Mouse (Mus musculus) urinary bladder, postnatal 10 days (tissue): ENCODE data around the gene Ash1l.
"Not testable (repeated sequence)": the region's sequence is repeated elsewhere in the genome, so short reads cannot be mapped to it uniquely, and the experiment has no call there.

Experiments used
- DNase-seq: peaks from one replicate; pipeline ENCODE4 v3.0.0; 2022; ENCODE audit warnings: low spot score

Gene Ash1l

DNA sequence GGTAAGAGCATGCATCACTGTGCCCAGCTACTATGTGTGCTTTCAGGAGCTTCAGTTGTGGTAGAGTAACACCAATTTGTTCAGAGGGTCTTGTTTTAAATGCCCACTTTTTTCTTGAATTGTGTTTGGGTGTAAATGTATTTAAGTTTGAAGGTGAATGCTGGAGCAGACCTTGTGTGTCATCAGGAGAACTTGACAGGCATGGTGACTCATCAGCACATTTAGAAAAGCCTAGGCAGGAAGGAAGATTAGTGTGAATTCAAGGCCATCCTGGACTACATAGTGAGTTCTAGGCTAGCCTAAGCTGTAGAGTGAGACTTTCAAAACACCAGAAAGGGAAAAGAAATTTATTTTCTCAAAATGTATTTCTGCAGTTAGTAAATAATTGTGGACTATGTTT lies 3.3 kb downstream of the Ash1l start:
- DNase-seq = no peak

DNA sequence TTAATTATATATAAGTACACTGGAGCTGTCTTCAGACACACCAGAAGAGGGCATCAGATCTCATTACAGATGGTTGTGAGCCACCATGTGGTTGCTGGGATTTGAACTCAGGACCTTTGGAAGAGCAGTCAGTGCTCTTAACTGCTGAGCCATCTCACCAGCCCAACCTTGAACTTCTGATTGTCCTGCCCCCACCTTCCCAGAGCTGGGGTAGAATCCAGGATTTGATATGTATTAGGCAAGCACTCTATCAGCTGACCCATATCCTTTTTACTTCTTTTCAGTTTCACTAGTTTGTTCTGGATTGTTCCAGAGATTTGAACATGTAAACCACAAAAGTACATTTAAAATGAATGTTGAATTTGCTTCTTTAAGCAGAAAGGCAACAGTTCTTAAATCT lies 12.8 kb downstream of the Ash1l start:
- DNase-seq = not testable (repeated sequence)

DNA sequence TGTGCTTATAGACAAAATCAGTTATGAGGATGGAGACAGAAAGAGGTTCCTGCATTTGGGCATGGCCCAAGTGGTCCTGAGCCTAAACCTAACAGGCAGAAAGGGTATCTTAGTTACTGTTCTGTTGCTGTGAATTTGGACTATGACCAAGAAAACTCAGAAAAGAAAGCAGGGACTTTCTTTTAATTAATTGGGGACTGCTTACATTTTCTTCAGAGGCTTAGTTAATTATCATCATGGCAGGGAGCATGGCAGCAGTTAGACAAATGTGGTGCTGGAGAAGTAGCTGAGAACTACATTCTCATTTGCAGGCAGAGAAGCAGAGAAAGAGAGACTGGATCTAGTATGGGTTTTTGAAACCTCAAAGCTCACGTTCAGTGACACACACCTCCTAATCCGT lies 24.6 kb downstream of the Ash1l start:
- DNase-seq = no peak

DNA sequence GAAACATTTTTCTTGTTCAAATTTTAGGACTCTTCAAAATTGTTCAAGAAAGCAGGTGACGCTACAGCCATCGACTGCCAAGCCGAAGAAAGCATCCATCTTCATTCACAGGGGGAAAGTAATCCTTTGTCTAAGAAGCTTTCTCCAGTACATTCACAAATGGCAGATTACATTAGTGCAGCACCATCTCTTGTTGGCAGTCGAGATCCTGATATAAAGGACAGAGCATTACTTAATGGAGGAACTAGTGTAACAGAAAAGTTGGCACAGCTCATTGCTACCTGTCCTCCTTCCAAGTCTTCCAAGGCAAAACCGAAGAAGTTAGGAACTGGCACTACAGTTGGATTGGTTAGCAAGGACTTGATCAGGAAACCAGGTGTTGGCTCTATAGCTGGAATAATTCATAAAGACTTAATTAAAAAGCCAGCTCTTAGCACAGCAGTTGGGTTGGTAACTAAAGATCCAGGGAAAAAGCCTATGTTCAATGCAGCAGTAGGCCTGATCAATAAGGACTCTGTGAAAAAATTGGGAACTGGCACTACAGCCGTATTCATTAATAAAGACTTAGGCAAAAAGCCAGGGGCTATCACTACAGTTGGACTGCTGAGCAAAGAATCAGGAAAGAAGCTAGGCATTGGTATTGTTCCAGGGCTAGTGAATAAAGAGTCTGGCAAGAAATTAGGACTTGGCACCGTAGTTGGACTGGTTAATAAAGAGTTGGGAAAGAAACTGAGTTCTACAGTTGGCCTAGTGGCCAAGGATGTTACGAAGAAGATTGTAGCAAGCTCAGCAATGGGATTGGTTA lies 31.0 kb downstream of the Ash1l start:
- no peak for DNase-seq

DNA sequence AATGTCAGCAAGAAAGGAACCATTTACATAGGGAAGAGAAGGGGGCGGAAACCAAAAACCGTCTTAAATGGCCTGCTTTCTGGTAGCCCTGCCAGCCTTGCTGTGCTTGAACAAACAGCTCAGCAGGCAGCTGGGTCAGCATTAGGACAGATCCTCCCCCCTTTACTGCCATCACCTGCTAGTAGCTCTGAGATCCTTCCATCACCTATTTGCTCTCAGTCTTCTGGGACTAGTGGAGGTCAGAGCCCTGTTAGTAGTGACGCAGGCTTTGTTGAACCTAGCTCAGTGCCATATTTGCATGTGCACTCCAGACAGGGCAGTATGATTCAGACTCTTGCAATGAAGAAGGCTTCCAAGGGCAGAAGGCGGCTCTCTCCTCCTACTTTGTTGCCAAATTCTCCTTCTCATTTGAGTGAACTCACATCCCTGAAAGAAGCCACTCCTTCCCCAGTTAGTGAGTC lies 33.5 kb downstream of the Ash1l start:
- DNase-seq = no peak

DNA sequence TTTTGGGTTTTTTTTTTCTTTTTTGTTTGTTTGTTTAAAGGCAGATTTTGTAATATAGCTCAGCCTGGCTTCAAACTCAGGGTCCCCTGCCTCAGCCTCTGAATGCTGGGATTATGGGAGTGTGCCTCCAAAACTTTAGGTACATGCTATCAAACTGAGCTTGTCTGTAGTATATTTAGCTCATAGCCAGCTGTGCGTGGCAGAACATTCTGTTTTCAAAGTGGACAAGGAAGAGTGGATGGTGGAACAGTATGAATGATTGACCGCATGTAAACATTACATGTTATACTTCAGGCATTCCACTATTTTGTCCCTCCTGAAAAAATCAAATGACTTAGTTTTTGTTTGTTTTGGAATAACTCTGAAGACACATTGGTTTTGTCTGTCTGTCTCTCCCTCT lies 42.4 kb downstream of the Ash1l start:
- no peak for DNase-seq

DNA sequence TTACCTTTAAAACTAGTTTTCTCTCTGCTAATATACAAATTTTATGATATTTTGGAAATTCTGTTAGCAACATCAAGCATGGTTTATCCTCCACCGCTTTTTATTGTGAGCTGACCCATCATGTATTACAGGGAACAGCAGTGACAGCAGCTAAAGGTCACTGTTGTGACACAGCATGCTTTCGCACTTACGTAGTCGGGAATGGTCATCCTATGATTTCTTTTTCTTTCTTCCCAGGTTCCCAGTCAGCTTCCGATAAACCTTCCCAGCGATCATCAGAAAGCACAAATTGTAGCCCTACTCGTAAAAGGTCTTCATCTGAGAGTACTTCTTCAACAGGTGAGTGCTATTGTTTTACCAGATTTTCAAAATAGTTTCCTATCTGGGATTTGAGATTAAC lies 51.1 kb downstream of the Ash1l start:
- DNase-seq = no peak

DNA sequence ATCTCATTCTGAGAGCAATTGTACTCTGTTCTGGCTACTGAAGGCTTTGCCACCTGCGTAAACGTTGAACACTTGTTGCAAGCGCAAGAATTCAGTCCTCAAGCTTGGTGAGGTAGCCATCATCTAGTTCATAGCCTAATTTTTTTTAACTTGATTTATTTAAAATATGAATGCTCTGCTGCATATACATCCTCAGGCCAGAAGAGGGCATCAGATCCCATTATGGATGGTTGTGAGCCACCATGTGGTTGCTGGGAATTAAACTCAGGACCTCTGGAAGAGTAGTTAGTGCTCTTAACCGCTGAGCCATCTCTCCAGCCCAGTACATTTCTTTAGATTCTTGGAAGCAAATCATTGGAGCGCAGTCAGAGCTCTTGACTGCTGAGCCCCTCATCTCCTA lies 80.5 kb downstream of the Ash1l start:
- not testable (repeated sequence) for DNase-seq

DNA sequence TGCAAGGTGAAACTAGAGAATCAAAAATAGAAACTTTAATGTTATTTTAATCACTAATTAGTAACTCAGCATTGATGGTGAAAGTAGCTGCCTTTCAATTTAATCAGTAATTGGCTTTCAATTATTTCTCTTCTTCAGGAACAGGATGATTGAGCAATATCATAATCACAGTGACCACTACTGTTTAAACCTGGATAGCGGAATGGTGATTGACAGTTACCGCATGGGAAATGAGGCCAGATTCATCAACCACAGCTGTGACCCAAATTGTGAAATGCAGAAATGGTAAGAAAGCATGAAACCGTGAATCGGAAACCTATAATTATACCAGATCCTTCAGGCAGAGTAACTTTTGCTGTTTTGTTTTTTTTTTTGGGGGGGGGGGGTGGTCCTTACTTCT lies 92.9 kb downstream of the Ash1l start:
- no peak for DNase-seq

DNA sequence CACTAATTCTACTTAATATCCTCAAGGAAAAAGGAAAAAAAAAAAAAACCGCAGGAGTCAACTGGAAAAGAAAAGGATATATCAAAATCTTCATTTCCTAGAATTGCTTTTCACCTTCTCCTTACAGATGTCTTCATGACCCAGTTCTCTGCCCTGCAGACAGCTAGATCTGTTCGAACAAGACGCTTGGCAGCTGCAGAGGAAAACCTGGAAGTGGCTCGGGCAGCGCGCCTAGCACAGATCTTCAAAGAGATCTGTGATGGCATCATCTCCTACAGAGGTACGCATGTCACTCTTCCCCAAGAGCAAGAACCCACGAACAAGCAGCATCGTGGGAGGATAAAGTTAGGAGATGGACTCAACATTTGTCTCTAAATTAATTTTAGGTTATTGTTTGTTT lies 107.9 kb downstream of the Ash1l start:
- no peak for DNase-seq

DNA sequence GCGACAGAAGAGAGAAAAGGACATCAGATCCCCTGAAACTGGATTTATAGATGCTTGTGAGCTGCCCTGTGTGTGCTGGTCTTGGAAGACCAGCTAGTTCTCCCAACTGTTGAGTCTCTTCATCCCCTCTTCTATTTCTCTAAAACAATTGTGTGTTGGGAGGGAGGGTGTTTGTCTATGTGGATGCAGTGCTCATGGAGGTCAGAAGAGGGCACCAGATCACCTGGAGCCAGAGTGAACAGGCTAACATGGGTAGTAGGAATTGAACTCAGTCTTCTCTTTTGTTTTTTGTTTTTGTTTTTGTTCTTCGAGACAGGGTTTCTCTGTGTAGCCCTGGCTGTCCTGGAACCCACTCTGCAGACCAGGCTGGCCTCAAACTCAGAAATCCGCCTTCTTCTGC lies 108.4 kb downstream of the Ash1l start:
- no peak for DNase-seq

DNA sequence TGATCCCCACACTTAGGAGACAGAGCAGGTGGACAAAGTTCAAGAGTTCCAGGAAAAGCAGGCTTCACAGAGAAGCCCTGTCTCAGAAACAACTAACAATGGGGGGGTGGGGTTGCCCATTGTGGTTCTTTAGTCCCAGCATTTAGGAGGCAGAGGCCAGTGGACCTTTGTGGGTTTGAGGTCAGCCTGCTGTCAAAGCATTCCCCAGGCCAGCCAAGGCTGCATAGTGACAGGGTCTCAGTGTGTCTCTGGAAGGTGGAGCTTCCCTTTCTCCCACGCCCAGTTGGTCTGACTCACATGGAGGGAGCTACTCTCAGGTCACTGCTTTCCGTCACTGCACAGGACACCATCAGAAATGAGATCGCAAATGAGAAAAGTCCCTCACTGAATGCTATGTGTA lies 111.3 kb downstream of the Ash1l start:
- no peak for DNase-seq

DNA sequence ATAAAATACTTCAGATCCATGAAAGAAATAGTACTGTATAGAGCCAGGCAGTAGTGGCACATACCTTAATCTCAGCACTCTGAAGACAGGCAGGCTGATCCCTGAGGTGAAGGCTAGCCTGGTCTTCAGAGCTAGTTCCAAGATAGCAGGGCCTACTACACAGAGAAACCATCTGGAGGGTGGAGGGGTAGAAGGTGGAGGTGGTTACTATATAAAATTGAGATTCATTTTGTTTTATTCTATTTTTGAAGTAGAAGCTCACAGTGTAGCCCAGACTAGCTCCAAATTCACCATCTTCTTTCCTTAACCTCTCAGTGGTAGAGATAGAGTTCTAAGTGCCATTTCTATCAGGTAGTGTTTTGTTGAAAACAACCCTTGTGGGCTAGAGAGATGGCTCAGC lies 116.8 kb downstream of the Ash1l start:
- no peak for DNase-seq

DNA sequence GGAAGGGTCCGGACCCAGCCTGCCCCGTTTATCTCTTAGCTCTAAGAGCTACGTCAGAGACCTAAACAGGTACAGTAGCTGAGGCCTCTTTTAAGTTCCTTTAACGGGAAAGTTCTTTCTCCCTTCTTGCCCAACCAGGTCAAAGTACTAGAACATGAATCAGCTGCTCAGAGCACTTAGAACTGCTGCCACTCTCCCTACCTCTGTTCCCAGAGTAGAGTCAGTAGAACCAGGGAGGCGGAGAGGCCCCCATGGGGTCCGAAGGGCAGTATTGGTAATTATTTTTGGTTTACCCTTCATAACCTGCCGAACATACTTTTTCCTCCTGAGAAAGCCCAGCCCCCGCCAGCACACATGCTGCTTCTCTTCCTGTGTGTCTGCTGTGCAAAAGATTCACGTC lies 127.0 kb downstream of the Ash1l start:
- DNase-seq = no peak

DNA sequence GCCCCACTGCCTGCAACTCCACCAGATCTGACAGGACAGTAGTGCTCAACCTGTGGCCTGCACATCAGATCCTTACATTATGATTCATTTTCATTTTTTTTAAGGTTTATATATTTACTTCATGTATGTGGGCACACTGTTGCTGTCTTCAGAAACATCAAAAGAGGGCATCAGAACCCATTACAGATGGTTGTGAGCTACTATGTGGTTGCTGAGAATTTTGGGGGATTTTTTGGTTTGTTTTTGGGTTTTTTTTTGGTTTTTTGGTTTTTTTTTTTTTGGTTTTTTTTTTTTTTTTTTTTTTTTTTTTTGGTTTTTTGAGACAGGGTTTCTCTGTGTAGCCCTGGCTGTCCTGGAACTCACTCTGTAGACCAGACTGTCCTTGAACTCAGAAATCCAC lies 131.9 kb downstream of the Ash1l start:
- DNase-seq = not testable (repeated sequence)

DNA sequence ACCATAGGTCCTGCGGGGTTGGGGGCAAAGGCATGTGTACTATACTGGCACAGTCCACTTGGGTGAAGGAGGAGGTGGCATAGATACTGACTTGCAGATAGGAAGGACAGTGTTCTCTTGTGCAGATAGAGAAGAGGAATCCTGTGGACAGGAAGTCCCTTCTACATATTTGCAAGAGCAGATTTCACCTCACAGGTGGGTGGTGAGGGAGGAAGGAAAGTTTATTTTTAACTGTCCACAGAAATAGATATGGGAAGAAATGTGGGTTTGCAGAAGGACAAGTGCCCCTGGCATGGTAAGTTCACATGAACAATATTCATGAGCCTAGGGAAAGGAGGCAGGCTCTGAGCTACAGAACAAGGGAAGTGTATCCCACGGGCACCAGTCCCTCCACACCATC lies 133.7 kb downstream of the Ash1l start:
- no peak for DNase-seq

DNA sequence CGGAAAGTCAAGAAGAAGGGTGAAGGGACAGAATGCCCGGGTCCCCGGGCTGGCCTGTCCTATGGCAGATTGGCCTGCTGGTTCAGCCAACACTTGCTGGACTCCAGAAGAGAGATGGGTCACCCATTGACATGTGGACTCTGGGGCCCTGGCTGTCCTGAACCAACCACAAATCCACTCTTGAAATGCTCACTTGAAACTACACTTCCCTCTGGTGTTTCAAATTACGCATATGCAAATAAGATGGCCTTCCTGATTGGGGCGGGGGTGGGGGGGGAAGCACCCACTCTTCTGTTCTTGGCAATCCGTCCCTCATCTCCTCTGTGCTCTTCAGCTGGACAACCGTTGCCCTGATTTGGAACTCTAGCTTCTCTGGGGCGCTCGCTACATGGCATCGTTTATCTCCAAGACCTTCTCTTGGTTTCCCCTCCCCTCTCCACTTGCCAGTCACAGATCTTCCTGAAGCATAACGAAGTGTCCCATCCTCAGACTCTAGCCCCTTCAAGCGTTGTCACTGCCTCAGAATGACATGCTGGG lies 134.3 kb downstream of the Ash1l start:
- DNase-seq = no peak

DNA sequence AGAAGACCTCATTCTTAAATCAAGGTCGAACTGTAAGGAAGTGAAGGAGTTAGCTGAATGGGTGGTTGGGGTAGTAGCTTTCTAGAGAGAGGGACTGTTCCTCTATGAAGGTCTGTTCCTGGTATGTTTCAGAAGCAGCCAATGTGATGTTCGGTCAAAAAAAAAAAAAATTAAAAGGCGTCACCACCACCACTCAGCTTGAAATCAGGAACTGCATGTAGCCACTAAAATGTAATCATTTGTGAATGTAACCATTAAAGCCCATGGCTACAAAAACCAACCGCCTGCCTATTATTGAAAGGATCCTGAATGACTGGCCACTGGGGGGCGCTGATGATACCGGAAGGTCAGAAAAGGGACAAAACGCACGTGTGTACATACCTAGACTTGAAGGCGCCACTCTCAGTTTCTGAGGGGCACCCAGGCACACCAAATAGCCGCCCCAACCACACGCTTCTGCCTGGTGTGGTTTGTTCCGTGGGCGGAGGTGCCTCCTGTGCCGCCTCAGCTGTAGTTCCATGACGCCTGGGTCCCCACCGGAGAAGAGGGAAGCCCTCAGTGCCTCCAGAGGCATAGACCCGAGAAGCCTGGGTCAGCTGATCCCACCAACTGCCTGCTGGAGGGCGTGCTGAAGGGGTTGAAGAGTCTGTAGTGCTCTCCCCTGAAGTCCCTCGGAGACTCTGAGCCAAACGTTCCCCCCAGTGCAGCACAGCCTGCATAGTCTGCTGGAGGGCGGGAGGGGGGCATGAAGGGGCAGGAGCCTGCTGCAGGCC lies 137.1 kb downstream of the Ash1l start:
- DNase-seq = peak; percentile 62

DNA sequence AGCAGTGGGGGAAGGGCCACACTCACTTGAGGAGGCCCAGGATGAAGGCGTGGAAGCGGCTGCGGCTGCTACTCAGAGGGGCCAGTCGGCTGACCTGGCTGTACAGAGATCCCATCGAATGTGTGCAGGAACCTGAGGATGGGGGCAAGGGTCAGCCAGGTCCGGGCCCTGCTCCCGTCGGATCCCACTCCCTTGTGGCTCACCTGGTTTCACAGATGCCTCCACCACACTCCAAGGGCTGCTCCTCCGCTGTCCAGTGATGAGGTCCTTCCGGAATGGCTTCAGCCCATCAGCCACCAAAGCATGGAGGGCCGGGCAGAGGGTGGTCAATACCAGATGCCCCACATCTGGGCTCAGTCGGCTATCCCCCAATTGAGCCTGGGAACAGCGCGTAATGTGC lies 138.6 kb downstream of the Ash1l start:
- DNase-seq = no peak

DNA sequence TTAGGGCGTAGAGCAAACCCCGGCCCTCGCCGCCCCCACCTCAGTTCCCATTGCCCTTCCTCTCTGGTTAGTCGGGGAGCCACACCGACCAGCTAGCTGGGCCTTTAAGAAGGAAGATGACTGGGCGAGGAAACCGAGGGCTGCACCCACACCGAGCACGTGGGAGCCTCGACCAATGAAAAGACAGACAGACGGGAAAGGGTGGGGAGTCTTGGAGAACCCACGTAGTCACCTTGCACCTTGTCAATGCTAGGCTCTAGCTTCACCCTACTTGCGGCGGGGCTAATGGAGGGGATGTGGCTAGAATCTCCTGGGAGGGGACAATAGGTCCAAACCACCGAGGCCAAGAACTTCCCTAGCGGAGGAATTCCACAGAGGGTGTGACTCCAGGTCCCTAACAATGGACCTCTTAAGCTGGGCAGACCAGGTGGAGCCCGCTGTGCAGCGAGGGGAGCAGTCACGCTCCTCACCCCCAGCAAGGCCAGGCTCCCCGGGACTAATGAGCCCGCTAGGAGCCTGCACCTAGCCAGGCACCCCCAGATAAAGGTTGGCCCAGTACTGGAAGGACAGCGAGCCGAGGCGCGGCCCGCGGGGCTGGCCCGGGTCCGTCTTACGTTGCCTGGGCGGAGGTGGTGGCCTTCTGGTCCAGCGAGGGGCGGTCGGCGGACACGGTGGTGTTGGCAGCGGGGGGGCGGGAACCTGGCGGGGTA lies 139.6 kb downstream of the Ash1l start:
- DNase-seq = peak; percentile 46

DNA sequence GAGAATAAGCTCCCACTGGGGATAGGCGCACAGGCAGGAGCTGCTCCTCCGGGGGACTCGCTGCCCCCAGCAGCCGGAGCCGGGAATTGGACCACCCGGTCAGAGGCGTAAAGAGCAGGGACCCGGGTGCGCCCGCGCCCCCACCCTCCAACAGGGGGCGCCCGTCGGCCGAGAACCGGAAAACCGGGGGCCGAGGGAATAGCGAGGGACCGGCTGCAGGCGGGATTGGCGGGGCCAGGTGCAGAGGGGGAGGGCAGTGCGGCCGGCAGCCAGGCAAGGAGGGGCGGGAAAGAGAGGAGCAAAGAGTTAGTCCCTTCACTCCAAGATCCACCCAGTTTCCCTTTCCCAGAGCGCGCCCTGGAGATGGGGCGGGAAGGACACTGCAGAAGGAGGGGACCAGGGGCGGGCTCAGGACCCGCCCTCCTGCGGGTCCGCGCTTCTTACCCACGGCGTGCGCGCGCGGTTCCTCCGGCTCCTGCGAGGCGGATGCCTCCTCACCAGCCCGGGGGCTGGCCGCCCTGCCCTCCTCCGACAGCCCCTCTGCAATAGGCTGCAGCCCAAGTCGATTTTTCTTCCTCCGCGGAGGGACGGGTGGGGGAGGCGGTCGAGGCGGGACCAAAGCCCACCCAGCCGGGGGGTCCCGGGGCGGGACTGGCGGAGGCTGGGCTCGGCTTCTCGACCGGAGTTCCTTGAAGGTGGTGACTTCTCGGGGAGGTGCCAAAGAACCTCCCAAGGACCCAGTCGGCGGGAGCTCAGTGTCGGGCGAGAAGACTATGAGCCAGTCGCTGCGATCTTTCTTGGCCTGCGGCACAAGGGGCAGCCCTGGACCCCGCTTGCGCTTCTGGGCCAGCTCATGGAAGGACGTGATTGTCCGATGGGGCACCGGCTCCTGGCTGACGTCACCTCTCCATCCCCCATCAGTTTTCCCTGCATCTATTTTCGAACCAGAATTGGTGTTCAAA lies 140.6 kb downstream of the Ash1l start:
- DNase-seq = peak; percentile 60
